Comparison of ENCODE assay signal across 8 mouse cellular contexts in the genomic region with DNA sequence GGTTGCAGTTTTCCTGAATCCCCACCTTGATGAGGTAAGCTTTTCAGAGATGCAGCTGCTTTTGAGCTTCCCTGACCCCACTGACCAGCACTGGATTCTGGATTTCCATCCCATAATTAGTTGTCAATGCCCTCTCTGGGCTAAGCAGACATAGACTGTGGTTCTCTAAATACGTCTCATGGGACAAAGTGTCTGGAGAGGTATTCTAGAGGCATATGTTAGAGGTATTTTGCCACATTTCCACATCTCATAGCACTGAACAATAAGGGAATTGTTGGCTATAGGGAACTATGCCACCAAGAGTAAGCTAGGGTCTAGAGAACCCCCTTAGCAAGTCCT. TPM values are rescaled to one million over a fixed set of nuclear protein-coding genes. Genes with fewer than 3 reads are reported as not detected.
DNase-seq lines count a peak whose midpoint lies in the region; ATAC-seq and TF ChIP-seq lines count a peak whose summit lies in the region.

No protein-coding gene starts in this region.

- H3K4me1 ChIP-seq in embryonic fibroblast, embryonic 13.5 days (ENCODE audit: control insufficient read depth, insufficient read depth, low read length): no peaks in the 10 kb centered on the region
- H3K4me1 ChIP-seq in intestine, postnatal 0 days (replicated peaks; ENCODE audit: control insufficient read depth, insufficient read depth, low read length): no peaks in the 10 kb centered on the region
- H3K4me1 ChIP-seq in neural tube, embryonic 12.5 days: peaks cover 5% of the 10 kb centered on the region; the same call in 1 of the 2 replicates

- H3K36me3 ChIP-seq in intestine, postnatal 0 days (ENCODE audit: control insufficient read depth, insufficient read depth): no peaks in the 10 kb centered on the region
- H3K36me3 ChIP-seq in neural tube, embryonic 12.5 days: no peaks in the 10 kb centered on the region

- intact Hi-C loops in left cerebral cortex, adult 2 months (cut with DNase I): loop anchor here (1.0 to 2.0 kb wide), 2 partner anchors 122 to 232 kb away; a partner anchor contains a TSS
- intact Hi-C loops in left cerebral cortex, postnatal 25 days (cut with DNase I): loop anchor here (1.0 to 2.0 kb wide), 2 partner anchors 121 to 232 kb away; a partner anchor contains a TSS
- intact Hi-C loops in left cerebral cortex, postnatal 10 days (cut with DNase I): loop anchor here (5.0 kb wide), 1 partner anchor 230 kb away; no protein-coding TSS in a partner anchor

- no peak for TF ChIP-seq CTCF in left cerebral cortex, adult 2 months (IDR thresholded peaks at IDR 0.05)
- TF ChIP-seq CTCF in embryonic fibroblast, embryonic 13.5 days (IDR thresholded peaks at IDR 0.05; ENCODE audit: borderline replicate concordance, insufficient read depth, low read length): no peak
- TF ChIP-seq CTCF in intestine, postnatal 0 days (IDR thresholded peaks at IDR 0.05; ENCODE audit: low read depth): no peak

- peak overlapping the region; percentile 58 for H3K4me3 ChIP-seq in left cerebral cortex, adult 2 months
- peak overlapping the region; percentile 25 for H3K4me3 ChIP-seq in embryonic fibroblast, embryonic 13.5 days (ENCODE audit: insufficient read depth, low read length)
- H3K4me3 ChIP-seq in intestine, postnatal 0 days (ENCODE audit: low read depth, low read length): peak overlapping the region; percentile 41
- no peak overlapping the region for H3K4me3 ChIP-seq in neural tube, embryonic 12.5 days

- DNase-seq in left cerebral cortex, adult 2 months (ENCODE audit: extremely low spot score in 1 of 2, low spot score in 2 of 2): no peak
- no peak for DNase-seq in left cerebral cortex, postnatal 25 days (ENCODE audit: low spot score in 2 of 2)
- no peak for DNase-seq in embryo, embryonic 10 days (ENCODE audit: low spot score)
- no peak for DNase-seq in left cerebral cortex, postnatal 10 days (ENCODE audit: extremely low spot score in 1 of 2, low spot score in 2 of 2)

- peak; percentile 59 for ATAC-seq in intestine, postnatal 0 days
- peak; percentile 57 for ATAC-seq in neural tube, embryonic 12.5 days (ENCODE audit: low FRiP score, low read depth)
- ATAC-seq in monocyte, adult 5-6 weeks (replicated peaks; ENCODE audit: insufficient number of reproducible peaks, low FRiP score, low TSS enrichment, poor library complexity, severe bottlenecking): no peak

- no peaks in the 10 kb centered on the region for H3K27me3 ChIP-seq in intestine, postnatal 0 days (replicated peaks; ENCODE audit: control insufficient read depth, insufficient read depth, low read length)
- H3K27me3 ChIP-seq in neural tube, embryonic 12.5 days (replicated peaks): no peaks in the 10 kb centered on the region

- WGBS in intestine, postnatal 0 days: 60% methylated on average over 1 of the region's 1 CpGs
- 40% methylated on average over 1 of the region's 1 CpGs for WGBS in neural tube, embryonic 12.5 days

- no peaks in the 10 kb centered on the region for H3K9me3 ChIP-seq in intestine, postnatal 0 days (ENCODE audit: control insufficient read depth)
- H3K9me3 ChIP-seq in neural tube, embryonic 12.5 days: no peaks in the 10 kb centered on the region

- peak overlapping the region; percentile 53 for H3K9ac ChIP-seq in intestine, postnatal 0 days (ENCODE audit: low read depth, low read length)
- no peak overlapping the region for H3K9ac ChIP-seq in neural tube, embryonic 12.5 days

- peak overlapping the region; percentile 87 for H3K27ac ChIP-seq in left cerebral cortex, adult 2 months
- no peak overlapping the region for H3K27ac ChIP-seq in embryonic fibroblast, embryonic 13.5 days (ENCODE audit: insufficient read depth, low read length)
- no peak overlapping the region; the same call in 1 of the 2 replicates for H3K27ac ChIP-seq in intestine, postnatal 0 days (ENCODE audit: low read depth, low read length)
- H3K27ac ChIP-seq in neural tube, embryonic 12.5 days: no peak overlapping the region

- no peak for TF ChIP-seq POLR2A in embryonic fibroblast, embryonic 13.5 days (IDR thresholded peaks at IDR 0.05; ENCODE audit: low read depth, low read length)

- H3K4me2 ChIP-seq in intestine, postnatal 0 days (replicated peaks; ENCODE audit: low read depth): peak overlapping the region; percentile 65
- H3K4me2 ChIP-seq in neural tube, embryonic 12.5 days (replicated peaks): peak overlapping the region; percentile 44

RNA-seq across cellular contexts. Expression of a gene that starts 0.2 kb away (rescaled TPM):
- 10 to 100 TPM; 12.5 to 14.0 TPM for total RNA-seq in left cerebral cortex, adult 2 months (2021)
- 10 to 100 TPM; 13.7 to 14.8 TPM for total RNA-seq in left cerebral cortex, postnatal 25 days (2021)
- polyA plus RNA-seq in embryonic fibroblast, embryonic 13.5 days (2011; ENCODE audit: insufficient read length, low read depth, missing spikeins): 5.8 and 6.6 TPM in 2 replicates
- 2.4 TPM in 2 replicates for polyA plus RNA-seq in intestine, postnatal 0 days (2015; fragmentation: Nextera tagmentation; extraction: Ambion mirVana)
- polyA plus RNA-seq in neural tube, embryonic 12.5 days (2016; fragmentation: Nextera tagmentation; extraction: Ambion mirVana): 13.0 and 13.6 TPM in 2 replicates
- total RNA-seq in monocyte, adult 5-6 weeks (2017): 5.5 to 10.2 TPM (median 7.3 TPM) in 3 replicates
- total RNA-seq in left cerebral cortex, postnatal 10 days (2021): 10 to 100 TPM; 13.5 to 14.5 TPM
